Mouse (Mus musculus) layer of hippocampus, adult 8-10 months (tissue): ENCODE results near the gene Akap14. TPM values are rescaled to one million over a fixed set of nuclear protein-coding genes. Genes with fewer than 3 reads are reported as not detected.
"Not testable (repeated sequence)": the region's sequence is repeated elsewhere in the genome, so short reads cannot be mapped to it uniquely, and the experiment has no call there.

Experiments
- DNase-seq, 2 experiments: peaks; one replicate each; pipeline ENCODE4 v3.0.0; 2022; ENCODE audit warnings: low spot score in 2 of 2
- total RNA-seq, 4 experiments: library from RNA; stranded (reverse); gene quantifications; 2 replicates each; pipeline ENCODE4 v1.2.4; 2022

Akap14 gene
- under 1 TPM in 2 of 4 experiments, not detected in 2; 0.23 to 0.34 TPM for total RNA-seq

- DNase-seq: no peak
Observed at GRCm38 (mm10) chrX:37168742-37169141, at the start of gene Akap14. Gene Akap14 (minus strand): TSS chrX:37168842.

GRCm38 (mm10) chrX:37210941-37211340 lies 42.3 kb upstream of the Akap14 start, which contains the start of gene Gm9:
Gene Gm9 (minus strand): TSS chrX:37211041.
- DNase-seq: no peak

- no peak for DNase-seq
Observed at GRCm38 (mm10) chrX:37198676-37199075, 30.0 kb upstream of the Akap14 start.

- peak in 1 of 2 experiments; percentile 9 for DNase-seq
Observed at GRCm38 (mm10) chrX:37191744-37192379, 23.2 kb upstream of the Akap14 start.

GRCm38 (mm10) chrX:37191105-37191743 lies 22.6 kb upstream of the Akap14 start, which contains the start of the genes Ndufa1 and Rnf113a1:
Gene Ndufa1 (minus strand): TSS chrX:37191163.
Gene Rnf113a1 (plus strand): TSS chrX:37191245.
- DNase-seq: peak; percentile 68 to 71

GRCm38 (mm10) chrX:37190755-37191104 lies 22.1 kb upstream of the Akap14 start:
- DNase-seq: no peak

GRCm38 (mm10) chrX:37184401-37184800 lies 15.8 kb upstream of the Akap14 start:
- DNase-seq: not testable (repeated sequence)

GRCm38 (mm10) chrX:37167085-37167484 lies 1.6 kb downstream of the Akap14 start:
- DNase-seq: no peak

GRCm38 (mm10) chrX:37163115-37163514 lies 5.5 kb downstream of the Akap14 start:
- no peak for DNase-seq

- no peak for DNase-seq
Observed at GRCm38 (mm10) chrX:37161169-37161568, 7.5 kb downstream of the Akap14 start.

GRCm38 (mm10) chrX:37157839-37158238 lies 10.8 kb downstream of the Akap14 start:
- DNase-seq: no peak

GRCm38 (mm10) chrX:37144954-37145353 lies 23.7 kb downstream of the Akap14 start:
- DNase-seq: no peak

GRCm38 (mm10) chrX:37144498-37144897 lies 24.1 kb downstream of the Akap14 start:
- not testable (repeated sequence) for DNase-seq

- DNase-seq: no peak
Observed at GRCm38 (mm10) chrX:37141732-37142131, 26.9 kb downstream of the Akap14 start.

- peak; percentile 34 to 75 for DNase-seq
Observed at GRCm38 (mm10) chrX:37126671-37127358, 41.8 kb downstream of the Akap14 start, which contains the start of gene Nkap. Gene Nkap (plus strand): TSS chrX:37126795.

- no peak for DNase-seq
Observed at GRCm38 (mm10) chrX:37125511-37125910, 43.1 kb downstream of the Akap14 start.

- no peak for DNase-seq
Observed at GRCm38 (mm10) chrX:37120212-37120611, 48.4 kb downstream of the Akap14 start.

GRCm38 (mm10) chrX:37119585-37119984 lies 49.1 kb downstream of the Akap14 start:
- DNase-seq: no peak

GRCm38 (mm10) chrX:37117085-37117484 lies 51.6 kb downstream of the Akap14 start:
- DNase-seq: no peak

GRCm38 (mm10) chrX:37110881-37111193 lies 57.8 kb downstream of the Akap14 start:
- no peak for DNase-seq

GRCm38 (mm10) chrX:37110193-37110880 lies 58.3 kb downstream of the Akap14 start, which contains the start of gene Upf3b:
Gene Upf3b (minus strand): TSS chrX:37110322.
- peak; percentile 89 to 95 for DNase-seq
